Mouse (Mus musculus): Measurements from ENCODE around the gene Foxp1.

Gene Foxp1

GRCm38 (mm10) chr6:99289220-99289619 lies 233.3 kb downstream of the Foxp1 start:
- DNase-seq (ENCODE audit: low read depth, low spot score): no peak

GRCm38 (mm10) chr6:99285026-99285425 lies 237.5 kb downstream of the Foxp1 start:
- no peak for DNase-seq (ENCODE audit: low read depth, low spot score)

- DNase-seq (ENCODE audit: low read depth, low spot score): no peak
These were observed 238.5 kb downstream of the Foxp1 start for GRCm38 (mm10) chr6:99284019-99284418.

- no peak for DNase-seq (ENCODE audit: low read depth, low spot score)
These were observed 239.5 kb downstream of the Foxp1 start for GRCm38 (mm10) chr6:99282866-99283657.

- no peak for DNase-seq (ENCODE audit: low read depth, low spot score)
These were observed 241.1 kb downstream of the Foxp1 start for GRCm38 (mm10) chr6:99281433-99281832.

- no peak for DNase-seq (ENCODE audit: low read depth, low spot score)
These were observed 241.9 kb downstream of the Foxp1 start for GRCm38 (mm10) chr6:99280619-99281018.

GRCm38 (mm10) chr6:99277251-99277650 lies 245.3 kb downstream of the Foxp1 start:
- no peak for DNase-seq (ENCODE audit: low read depth, low spot score)

GRCm38 (mm10) chr6:99276297-99276653 lies 246.2 kb downstream of the Foxp1 start:
- no peak for DNase-seq (ENCODE audit: low read depth, low spot score)

- DNase-seq (ENCODE audit: low read depth, low spot score): no peak
These were observed 246.9 kb downstream of the Foxp1 start for GRCm38 (mm10) chr6:99275381-99276296.

- DNase-seq (ENCODE audit: low read depth, low spot score): no peak
These were observed 247.9 kb downstream of the Foxp1 start for GRCm38 (mm10) chr6:99274667-99275066.

GRCm38 (mm10) chr6:99274222-99274621 lies 248.3 kb downstream of the Foxp1 start:
- no peak for DNase-seq (ENCODE audit: low read depth, low spot score)

- no peak for DNase-seq (ENCODE audit: low read depth, low spot score)
These were observed 249.3 kb downstream of the Foxp1 start for GRCm38 (mm10) chr6:99273177-99273576.

- DNase-seq (ENCODE audit: low read depth, low spot score): no peak
These were observed 250.3 kb downstream of the Foxp1 start for GRCm38 (mm10) chr6:99272174-99272573.

GRCm38 (mm10) chr6:99271741-99272140 lies 250.8 kb downstream of the Foxp1 start:
- DNase-seq (ENCODE audit: low read depth, low spot score): no peak

- no peak for DNase-seq (ENCODE audit: low read depth, low spot score)
These were observed 252.6 kb downstream of the Foxp1 start for GRCm38 (mm10) chr6:99269921-99270320.

- DNase-seq (ENCODE audit: low read depth, low spot score): no peak
These were observed 254.1 kb downstream of the Foxp1 start for GRCm38 (mm10) chr6:99268171-99269061.

- DNase-seq (ENCODE audit: low read depth, low spot score): peak; percentile 62
These were observed 256.4 kb downstream of the Foxp1 start for GRCm38 (mm10) chr6:99265945-99266656.

- no peak for DNase-seq (ENCODE audit: low read depth, low spot score)
These were observed 257.3 kb downstream of the Foxp1 start for GRCm38 (mm10) chr6:99265173-99265572.

- no peak for DNase-seq (ENCODE audit: low read depth, low spot score)
These were observed 258.1 kb downstream of the Foxp1 start for GRCm38 (mm10) chr6:99264192-99265093.

GRCm38 (mm10) chr6:99263886-99264185 lies 258.7 kb downstream of the Foxp1 start:
- DNase-seq (ENCODE audit: low read depth, low spot score): no peak
